Comparison of ENCODE assay signal across 13 mouse cellular contexts in the genomic region with DNA sequence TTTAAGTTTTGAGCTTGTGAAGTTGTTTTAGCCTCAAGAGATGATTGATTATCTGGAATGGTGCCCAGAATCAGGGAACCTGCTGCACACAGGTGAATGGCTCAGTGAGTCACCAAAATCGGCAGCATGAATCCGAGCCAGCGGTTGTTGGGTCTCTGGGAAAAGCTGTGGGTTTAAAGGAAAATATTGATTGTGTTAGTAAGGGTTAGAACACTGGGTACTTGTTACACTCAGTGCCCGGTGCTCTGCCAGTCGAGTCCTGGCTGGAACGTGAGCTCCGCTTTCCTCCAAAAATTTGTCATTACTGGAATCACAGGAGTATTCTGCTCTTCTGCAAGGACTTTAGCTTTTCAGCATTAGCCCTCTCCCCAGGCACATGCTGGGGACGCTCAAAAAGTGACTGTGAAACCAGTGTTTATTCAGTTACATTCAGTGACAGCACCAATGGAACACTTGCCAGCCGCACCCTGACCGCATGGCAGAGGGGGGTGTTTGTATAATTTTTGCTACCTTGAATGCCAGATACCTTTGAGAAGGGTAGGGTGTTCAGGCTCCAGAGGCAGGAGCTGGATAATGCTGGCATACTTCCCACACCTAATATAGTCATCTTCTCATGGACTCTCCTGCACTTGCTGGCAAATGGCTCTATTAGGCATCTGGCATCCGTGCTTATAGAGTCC. TPM values are rescaled to one million over a fixed set of nuclear protein-coding genes. Genes with fewer than 3 reads are reported as not detected.
DNase-seq lines count a peak whose midpoint lies in the region; ATAC-seq lines count a peak whose summit lies in the region.
"Had no signal": no experiment of that assay in that cellular context is flagged by ENCODE, and none has a peak within 500 bp of the region (broad histone marks: within the 10 kb centered on the region; RNA-seq: fewer than 3 reads in every experiment).

No protein-coding gene starts in this region.

- H3K4me1 ChIP-seq in embryonic facial prominence, embryonic 14.5 days (ENCODE audit: control insufficient read depth, insufficient read depth, low read length), result no peaks in the 10 kb centered on the region
- H3K4me1 ChIP-seq in embryonic facial prominence, embryonic 10.5 days, result no peaks in the 10 kb centered on the region
- H3K4me1 ChIP-seq in lung, embryonic 15.5 days, result peaks cover 7% of the 10 kb centered on the region
- no peaks in the 10 kb centered on the region; the same call in 1 of the 2 replicates for H3K4me1 ChIP-seq in stomach, embryonic 16.5 days (ENCODE audit: control insufficient read depth, insufficient read depth, low read length)
- H3K4me1 ChIP-seq: heart, embryonic 13.5 days had no signal

- no peaks in the 10 kb centered on the region for H3K27me3 ChIP-seq in embryonic facial prominence, embryonic 14.5 days (replicated peaks; ENCODE audit: control insufficient read depth, insufficient read depth, low read length)
- H3K27me3 ChIP-seq in embryonic facial prominence, embryonic 10.5 days (replicated peaks; ENCODE audit: low read depth, poor library complexity, severe bottlenecking), result no peaks in the 10 kb centered on the region
- H3K27me3 ChIP-seq in lung, embryonic 15.5 days, result no peaks in the 10 kb centered on the region
- H3K27me3 ChIP-seq in stomach, embryonic 16.5 days (ENCODE audit: control insufficient read depth, insufficient read depth, low read length), result no peaks in the 10 kb centered on the region
- H3K27me3 ChIP-seq: heart, embryonic 13.5 days had no signal

- H3K4me3 ChIP-seq in embryonic facial prominence, embryonic 14.5 days (ENCODE audit: low read depth, low read length), result no peak overlapping the region
- no peak overlapping the region for H3K4me3 ChIP-seq in embryonic facial prominence, embryonic 10.5 days
- no peak overlapping the region for H3K4me3 ChIP-seq in lung, embryonic 15.5 days
- H3K4me3 ChIP-seq in stomach, embryonic 16.5 days (replicated peaks; ENCODE audit: low read length), result no peak overlapping the region
- H3K4me3 ChIP-seq: erythroblast, embryonic 14.5 days; heart, embryonic 13.5 days had no signal

- H3K27ac ChIP-seq in embryonic facial prominence, embryonic 14.5 days (replicated peaks; ENCODE audit: low read depth, low read length), result no peak overlapping the region
- no peak overlapping the region for H3K27ac ChIP-seq in embryonic facial prominence, embryonic 10.5 days (replicated peaks)
- peak overlapping the region; percentile 56 for H3K27ac ChIP-seq in lung, embryonic 15.5 days
- peak overlapping the region; percentile 67 for H3K27ac ChIP-seq in stomach, embryonic 16.5 days (ENCODE audit: low read length)
- H3K27ac ChIP-seq: heart, embryonic 13.5 days had no signal

- H3K9me3 ChIP-seq in embryonic facial prominence, embryonic 14.5 days (ENCODE audit: control insufficient read depth, low read length), result no peaks in the 10 kb centered on the region
- no peaks in the 10 kb centered on the region for H3K9me3 ChIP-seq in embryonic facial prominence, embryonic 10.5 days
- H3K9me3 ChIP-seq in lung, embryonic 15.5 days, result no peaks in the 10 kb centered on the region
- no peaks in the 10 kb centered on the region for H3K9me3 ChIP-seq in stomach, embryonic 16.5 days (replicated peaks; ENCODE audit: control insufficient read depth, low read length)
- H3K9me3 ChIP-seq: heart, embryonic 13.5 days had no signal

- no peak overlapping the region for H3K4me2 ChIP-seq in embryonic facial prominence, embryonic 14.5 days (ENCODE audit: low read depth, low read length)
- no peak overlapping the region for H3K4me2 ChIP-seq in lung, embryonic 15.5 days
- 0 out of 2 replicates have a peak overlapping the region, but pooled peaks have one; percentile 0 for H3K4me2 ChIP-seq in stomach, embryonic 16.5 days (ENCODE audit: low read depth, low read length)
- H3K4me2 ChIP-seq: heart, embryonic 13.5 days; liver, embryonic 11.5 days had no signal

- DNase-seq in embryonic facial prominence, embryonic 14.5 days (ENCODE audit: low spot score), result peak; percentile 31
- DNase-seq in embryonic facial prominence, embryonic 10.5 days (ENCODE audit: low spot score), result no peak
- DNase-seq in ovary, postnatal 36 days (ENCODE audit: low spot score), result peak; percentile 11
- DNase-seq in ovary, adult 18-20 months (ENCODE audit: low spot score), result no peak
- DNase-seq in embryo, embryonic 10 days (ENCODE audit: low spot score), result no peak
- DNase-seq in adrenal gland, postnatal 14 days, result no peak
- DNase-seq: cerebellum, adult 18-20 months; kidney, adult 8-10 months had no signal

- WGBS in embryonic facial prominence, embryonic 14.5 days, result 68% methylated on average over 11 of the region's 11 CpGs
- 88% methylated on average over 11 of the region's 11 CpGs for WGBS in embryonic facial prominence, embryonic 10.5 days
- 69% methylated on average over 11 of the region's 11 CpGs for WGBS in lung, embryonic 15.5 days
- 60% methylated on average over 11 of the region's 11 CpGs for WGBS in stomach, embryonic 16.5 days

- peaks cover 19% of the 10 kb centered on the region for H3K36me3 ChIP-seq in embryonic facial prominence, embryonic 14.5 days (ENCODE audit: control insufficient read depth, insufficient read depth, low read length)
- peaks cover 7% of the 10 kb centered on the region for H3K36me3 ChIP-seq in embryonic facial prominence, embryonic 10.5 days (replicated peaks)
- H3K36me3 ChIP-seq in lung, embryonic 15.5 days, result peaks cover 18% of the 10 kb centered on the region; the same call in 1 of the 2 replicates
- no peaks in the 10 kb centered on the region for H3K36me3 ChIP-seq in stomach, embryonic 16.5 days (ENCODE audit: control insufficient read depth, insufficient read depth, low read length)

- no peak overlapping the region for H3K9ac ChIP-seq in embryonic facial prominence, embryonic 14.5 days (ENCODE audit: low read depth, low read length)
- no peak overlapping the region for H3K9ac ChIP-seq in lung, embryonic 15.5 days
- H3K9ac ChIP-seq in stomach, embryonic 16.5 days (ENCODE audit: low read length), result no peak overlapping the region
- H3K9ac ChIP-seq: heart, embryonic 13.5 days had no signal

- ATAC-seq in embryonic facial prominence, embryonic 14.5 days (ENCODE audit: low read depth), result no peak
- no peak for ATAC-seq in lung, embryonic 15.5 days (ENCODE audit: borderline replicate concordance, extremely low read depth, low FRiP score, low TSS enrichment)
- ATAC-seq in stomach, embryonic 16.5 days (ENCODE audit: insufficient read depth, low FRiP score), result peak; percentile 78

RNA-seq across cellular contexts. Expression of a gene that starts 11.2 kb away (rescaled TPM):
- 7.7 and 9.4 TPM in 2 replicates for polyA plus RNA-seq in embryonic facial prominence, embryonic 14.5 days (2014; fragmentation: Nextera tagmentation; extraction: Ambion mirVana)
- 6.9 and 8.2 TPM in 2 replicates for polyA plus RNA-seq in embryonic facial prominence, embryonic 10.5 days (2016; fragmentation: Nextera tagmentation; extraction: Ambion mirVana)
- polyA plus RNA-seq in lung, embryonic 15.5 days (2015; fragmentation: Nextera tagmentation; extraction: Ambion mirVana), result 20.1 and 21.0 TPM in 2 replicates
- 10.4 and 12.2 TPM in 2 replicates for polyA plus RNA-seq in stomach, embryonic 16.5 days (2015; fragmentation: Nextera tagmentation; extraction: Ambion mirVana)
- 5.1 and 5.8 TPM in 2 replicates for total RNA-seq in adrenal gland, postnatal 14 days (2021)

Comparison
In these comparisons a context has a peak if more than half of its experiments do, and no peak if none do; other contexts are left out.
1. DNase-seq: peak in embryonic facial prominence, embryonic 14.5 days (single experiment) and ovary, postnatal 36 days (single experiment); none in embryonic facial prominence, embryonic 10.5 days (single experiment), ovary, adult 18-20 months (single experiment), embryo, embryonic 10 days (single experiment) and adrenal gland, postnatal 14 days (single experiment).
2. H3K27ac ChIP-seq: peak in lung, embryonic 15.5 days (single experiment) and stomach, embryonic 16.5 days (single experiment); none in embryonic facial prominence, embryonic 14.5 days (single experiment) and embryonic facial prominence, embryonic 10.5 days (single experiment).